Mouse (Mus musculus) left cerebral cortex, adult 18-20 months (tissue): ENCODE measurements around the gene Grm4. TPM values are rescaled to one million over a fixed set of nuclear protein-coding genes. Genes with fewer than 3 reads are reported as not detected.

ENCODE experiments used
- DNase-seq, 2 experiments: peaks; one replicate each; pipeline ENCODE4 v3.0.0; 2021 to 2022; ENCODE audit warnings: low spot score in 2 of 2, mixed read lengths in 1 of 2
- long read RNA-seq, 2 experiments: library from polyadenylated mRNA; stranded (forward); transcript quantifications; one replicate each; pipeline ENCODE4 v2.0.0; 2021
- total RNA-seq, 2 experiments: library from RNA; stranded (reverse); gene quantifications; 2 replicates each; pipeline ENCODE4 v1.2.3; 2021

Grm4 gene
- total RNA-seq = 10 to 100 TPM; 22.3 to 27.6 TPM
- long read RNA-seq, experiment 1, full-length matches to known transcripts = 6 of 13 reads
- long read RNA-seq, experiment 1, partial matches to known transcripts = 5 of 13 reads
- long read RNA-seq, experiment 1, other reads (novel, unspliced or antisense) = 2 of 13 reads
- long read RNA-seq, experiment 2, full-length matches to known transcripts = 2 of 8 reads
- long read RNA-seq, experiment 2, partial matches to known transcripts = 3 of 8 reads
- long read RNA-seq, experiment 2, other reads (novel, unspliced or antisense) = 3 of 8 reads

DNA sequence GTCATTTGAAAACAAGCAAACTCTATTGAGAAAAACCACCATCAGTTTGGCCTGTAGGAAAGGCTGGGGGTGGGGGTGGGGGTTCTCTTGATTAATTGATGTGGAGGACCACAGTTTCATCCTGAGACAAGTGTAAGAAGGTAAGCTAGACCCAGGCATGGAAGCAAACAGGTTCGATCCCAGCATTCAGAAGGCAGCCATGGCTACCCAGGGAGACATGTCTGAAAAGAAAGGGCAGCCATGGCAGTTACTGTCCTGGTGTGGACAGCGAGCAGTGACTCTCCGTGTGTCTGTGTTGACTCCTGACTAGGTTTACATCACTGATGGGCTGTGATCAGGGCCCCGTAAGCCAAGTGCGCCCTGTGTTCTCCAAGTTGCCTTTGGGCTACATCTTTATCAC is at the start of gene Grm4:
Gene Grm4, minus strand, starts transcription at position 101 of the 400 bp plus-strand sequence.
- no peak for DNase-seq

- no peak for DNase-seq
Observed at GRCm38 (mm10) chr17:27568228-27568627, 47.0 kb upstream of the Grm4 start.

DNA sequence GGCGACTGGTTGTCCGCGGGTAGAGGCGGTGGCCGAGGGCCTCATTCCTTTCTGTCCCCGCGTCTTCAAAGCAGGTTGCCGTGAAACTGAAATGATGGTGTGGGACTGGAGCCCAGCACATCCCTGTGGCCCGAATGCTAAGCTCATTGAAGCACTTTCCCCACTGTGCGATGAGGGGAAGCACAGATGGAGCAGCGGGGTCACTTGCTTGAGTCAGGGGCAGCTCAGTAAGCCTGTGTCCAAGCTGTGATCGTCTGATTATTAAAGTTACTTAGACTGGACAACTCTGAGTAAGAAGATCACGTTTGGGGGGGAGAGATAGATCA is 44.7 kb upstream of the Grm4 start:
- DNase-seq = no peak

DNA sequence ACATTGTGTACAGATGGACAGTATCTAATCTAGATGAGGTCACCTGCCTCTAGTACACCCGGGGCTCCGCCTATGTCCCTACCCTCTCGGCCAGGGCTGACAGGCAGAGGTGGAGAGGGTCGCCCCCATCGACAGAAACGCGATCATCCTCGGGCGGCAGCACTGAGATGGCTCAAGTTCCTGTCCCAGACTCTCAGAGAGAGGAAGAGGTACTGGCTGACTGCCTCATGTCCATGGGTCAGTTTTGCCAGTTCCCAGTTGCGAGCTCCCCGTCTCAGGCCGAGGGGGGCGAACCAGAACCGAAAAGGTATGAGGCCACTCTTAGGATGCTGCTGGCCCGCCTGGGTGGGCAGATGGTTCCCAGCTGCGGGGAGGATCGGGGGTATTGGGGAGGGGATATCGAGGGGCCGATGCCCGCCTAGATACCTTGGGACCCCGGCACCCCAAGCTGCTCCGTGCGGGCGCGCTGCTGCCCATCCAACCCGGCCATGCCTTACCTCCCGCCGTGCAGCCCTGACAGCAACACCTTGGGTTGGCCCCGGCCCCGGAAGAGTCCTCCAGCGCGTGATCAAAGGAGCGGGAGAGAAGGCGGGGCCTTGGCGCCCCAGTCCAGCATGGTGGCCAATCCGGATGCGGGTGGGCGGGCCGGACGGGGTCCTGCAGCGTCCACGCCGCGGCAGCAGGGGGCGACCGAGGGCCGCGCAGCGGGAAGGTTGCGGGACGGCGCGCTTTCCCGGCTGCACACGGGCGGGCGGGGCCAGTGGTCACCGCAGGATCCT is 44.1 kb upstream of the Grm4 start, which contains the start of gene AI413582:
Gene AI413582, minus strand, starts transcription at position 594 of the 779 bp plus-strand sequence.
- DNase-seq = peak; percentile 98

- peak in 1 of 2 experiments; percentile 37 for DNase-seq
Observed at GRCm38 (mm10) chr17:27564391-27565162, 43.4 kb upstream of the Grm4 start.

DNA sequence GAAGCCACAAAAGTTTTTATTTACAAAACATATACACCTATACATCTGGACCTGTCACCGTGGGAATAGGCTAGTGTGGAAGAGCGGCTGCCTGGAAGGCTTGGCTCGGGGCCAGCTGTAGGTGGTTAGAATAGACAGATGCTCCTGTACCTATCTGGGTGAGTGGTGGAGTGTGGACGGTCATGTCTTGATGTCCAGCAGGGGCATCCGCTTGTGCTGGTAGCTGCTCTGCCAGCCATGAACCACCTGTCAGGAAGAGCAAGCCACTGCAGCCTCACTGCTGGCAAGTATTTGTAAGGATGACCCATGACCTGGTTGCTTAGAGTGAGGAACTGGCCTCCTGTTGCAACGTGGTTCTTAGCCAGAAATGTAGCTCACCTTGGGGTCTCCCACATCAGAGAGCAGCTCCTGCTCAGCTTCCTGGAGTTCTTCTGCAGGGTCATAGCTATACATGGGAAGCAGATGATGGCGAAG is 42.6 kb upstream of the Grm4 start:
- no peak for DNase-seq

GRCm38 (mm10) chr17:27561809-27562526 is 40.8 kb upstream of the Grm4 start:
- peak; percentile 67 to 80 for DNase-seq

GRCm38 (mm10) chr17:27560926-27561480 is 39.8 kb upstream of the Grm4 start:
- DNase-seq = no peak

- no peak for DNase-seq
Observed at GRCm38 (mm10) chr17:27559596-27559995, 38.4 kb upstream of the Grm4 start.

DNA sequence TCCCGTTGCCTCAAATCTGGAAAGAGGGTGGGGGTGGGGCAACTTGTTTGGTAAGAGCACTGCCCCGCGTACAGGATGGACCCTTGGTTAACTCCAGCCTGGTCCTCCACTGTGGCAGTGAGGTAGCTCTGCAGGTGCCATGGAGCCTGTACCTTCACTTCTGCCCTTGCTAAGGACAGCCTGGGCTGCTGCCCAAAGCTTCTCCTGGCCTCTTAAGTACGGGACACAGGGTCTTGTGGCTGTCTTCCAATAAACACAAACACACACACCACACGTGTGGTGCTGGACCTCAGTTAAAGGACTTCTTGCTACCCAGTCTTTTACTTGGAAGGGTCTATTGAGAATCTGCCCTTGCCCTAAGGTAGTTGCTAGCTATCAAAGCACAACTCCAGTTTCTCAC is 37.6 kb upstream of the Grm4 start:
- no peak for DNase-seq

- DNase-seq = no peak
Observed at GRCm38 (mm10) chr17:27557927-27558661, 36.9 kb upstream of the Grm4 start.

DNA sequence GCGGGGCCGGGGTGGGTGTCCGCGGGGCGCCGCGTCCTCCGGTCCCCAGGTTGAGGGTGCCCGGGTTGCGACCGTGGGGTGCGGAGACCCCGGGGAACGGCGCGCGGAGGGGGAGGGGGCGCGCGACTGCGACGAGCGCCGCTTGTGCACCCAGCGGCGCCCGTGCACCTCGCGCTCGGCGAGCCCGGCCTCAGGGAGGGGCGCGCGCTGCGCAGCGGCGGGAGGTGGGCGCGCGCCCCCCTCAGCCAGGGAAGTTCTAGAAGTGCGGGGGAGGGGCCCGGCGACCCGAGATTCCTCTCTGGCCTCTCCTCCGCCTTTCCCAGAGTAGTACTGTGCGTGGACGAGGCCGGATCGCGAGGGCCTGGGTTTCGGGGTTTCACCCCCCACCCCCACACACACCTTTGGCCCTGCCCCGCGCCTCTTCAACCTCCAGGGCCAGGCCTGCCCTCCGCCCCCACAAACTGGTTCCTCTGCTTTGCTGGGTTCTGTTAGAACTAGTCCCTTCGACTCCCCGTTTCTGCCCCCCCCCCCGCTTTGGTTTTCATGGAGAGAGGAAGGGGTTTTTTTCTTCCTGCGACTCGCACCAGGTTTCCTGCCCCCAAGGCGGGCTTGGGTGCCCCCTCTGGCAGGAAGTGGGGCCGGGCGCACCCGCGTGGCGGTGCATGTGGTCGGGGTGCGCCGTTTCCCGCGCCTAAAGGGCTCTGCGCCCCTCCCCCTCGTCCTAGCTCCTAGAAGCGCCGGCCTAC is 36.2 kb upstream of the Grm4 start:
- DNase-seq = no peak

DNA sequence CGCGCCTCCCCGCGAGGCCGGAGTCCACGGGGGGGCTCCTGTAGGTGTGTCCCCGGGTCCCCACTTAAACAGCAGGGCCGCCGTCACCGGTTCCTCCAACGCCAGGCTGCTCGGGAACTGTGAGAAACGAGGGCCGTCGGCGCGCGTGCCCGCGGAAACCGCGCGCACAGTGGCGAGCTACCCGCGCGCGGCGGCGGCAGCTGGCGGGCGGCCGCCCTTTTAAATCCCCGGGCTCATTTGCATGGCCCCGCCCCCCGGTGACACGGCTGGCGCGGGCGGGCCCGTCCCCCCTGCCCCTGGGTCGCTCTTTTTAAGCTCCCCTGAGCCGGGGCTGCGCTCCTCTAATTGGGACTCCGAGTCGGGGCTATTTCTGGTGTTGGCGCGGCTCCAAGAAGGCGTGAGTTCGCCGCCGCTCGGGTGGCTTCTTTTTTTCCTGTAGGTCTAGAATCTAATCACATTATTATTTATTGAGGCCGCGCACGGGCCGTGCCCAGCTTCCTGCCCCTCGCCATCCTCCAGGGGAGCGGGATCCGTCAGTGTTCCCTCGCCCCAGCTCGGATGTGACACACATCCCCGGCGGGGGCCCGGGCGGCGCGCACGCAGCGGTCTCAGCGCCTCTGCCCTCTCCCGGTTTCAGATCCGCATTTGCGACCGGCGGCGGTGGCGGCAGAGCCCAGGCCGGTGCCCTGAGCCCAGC is 35.3 kb upstream of the Grm4 start, which contains the start of gene Hmga1:
Gene Hmga1, plus strand, starts transcription at position 183 of the 697 bp plus-strand sequence.
- DNase-seq = peak; percentile 73 to 81

GRCm38 (mm10) chr17:27555512-27556172 is 34.4 kb upstream of the Grm4 start:
- DNase-seq = no peak

DNA sequence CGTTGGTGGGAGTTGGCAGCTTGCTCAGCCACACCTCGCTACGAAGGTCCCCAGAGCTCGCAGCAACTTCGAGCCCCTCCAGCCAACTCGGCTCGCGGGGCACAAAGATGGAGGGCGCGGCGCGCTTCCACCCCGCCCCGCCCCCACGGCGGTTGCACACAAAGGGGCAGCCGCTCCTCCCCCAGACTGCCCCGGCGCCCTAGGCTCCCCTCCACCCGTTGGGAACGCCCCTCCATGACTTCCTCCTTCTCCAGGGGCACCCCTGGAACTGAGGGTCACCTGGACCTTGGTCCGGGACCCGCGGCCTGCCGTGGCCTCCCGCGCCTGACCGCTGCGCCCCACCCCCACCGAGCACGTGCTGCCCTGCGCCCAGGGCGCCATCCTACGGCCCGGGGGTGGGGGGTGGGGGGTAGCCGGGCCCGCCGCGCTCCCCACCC is 33.9 kb upstream of the Grm4 start:
- no peak for DNase-seq

- no peak for DNase-seq
Observed at GRCm38 (mm10) chr17:27554062-27554960, 33.1 kb upstream of the Grm4 start.
